Mouse (Mus musculus): ENCODE data around the gene Mst1. TPM values are rescaled to one million over a fixed set of nuclear protein-coding genes. Genes with fewer than 3 reads are reported as not detected.

The Mst1 gene
- polyA plus RNA-seq, 1 experiment from 2014 or later: 7.8 TPM

DNA sequence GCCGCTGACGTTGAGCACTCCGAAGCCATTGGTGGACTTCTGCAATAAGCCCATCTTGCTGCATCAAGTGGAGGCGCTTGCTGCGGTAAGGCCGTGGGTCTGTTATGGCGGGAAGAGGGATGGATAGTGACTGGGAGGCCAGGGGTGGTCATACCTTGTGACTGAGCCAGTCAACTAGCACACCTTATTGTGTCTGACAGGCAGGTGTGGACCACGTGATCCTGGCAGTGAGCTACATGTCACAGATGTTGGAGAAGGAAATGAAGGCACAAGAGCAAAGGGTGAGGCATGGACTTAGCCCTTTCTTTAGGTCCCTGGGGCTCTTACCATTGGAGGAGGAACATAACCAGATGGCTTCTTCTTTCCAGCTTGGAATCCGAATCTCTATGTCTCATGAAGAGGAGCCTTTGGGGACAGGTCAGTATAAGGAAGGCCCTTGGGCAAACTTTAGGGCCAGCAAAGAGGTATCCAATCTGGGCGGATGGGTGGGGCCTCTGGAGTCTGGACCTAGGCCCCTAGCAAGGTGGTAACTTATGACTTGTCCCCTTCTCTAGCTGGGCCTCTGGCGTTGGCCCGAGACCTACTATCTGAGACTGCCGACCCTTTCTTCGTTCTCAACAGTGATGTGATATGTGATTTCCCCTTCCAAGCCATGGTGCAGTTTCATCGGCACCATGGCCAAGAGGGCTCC lies 30.5 kb upstream of the Mst1 start:
- H3K4me1 ChIP-seq (ENCODE audit: control insufficient read depth, insufficient read depth, low read length): peaks cover 31% of the 10 kb centered on the region
- H3K4me3 ChIP-seq (replicated peaks; ENCODE audit: low read length): peak overlapping the region; percentile 91
- peak overlapping the region; percentile 88 for H3K4me2 ChIP-seq (ENCODE audit: low read depth, low read length)
- ATAC-seq (ENCODE audit: insufficient read depth, low FRiP score): peak; percentile 2; the same call in 1 of the 2 replicates
- WGBS: 41% methylated on average over 15 of the region's 15 CpGs
- H3K9ac ChIP-seq (ENCODE audit: low read length): peak overlapping the region; percentile 89
- peak overlapping the region; percentile 86 for H3K27ac ChIP-seq (ENCODE audit: low read length)
- H3K9me3 ChIP-seq (replicated peaks; ENCODE audit: control insufficient read depth, low read length): no peaks in the 10 kb centered on the region
- H3K36me3 ChIP-seq (ENCODE audit: control insufficient read depth, insufficient read depth, low read length): peaks cover 27% of the 10 kb centered on the region
- no peaks in the 10 kb centered on the region for H3K27me3 ChIP-seq (ENCODE audit: control insufficient read depth, insufficient read depth, low read length)

DNA sequence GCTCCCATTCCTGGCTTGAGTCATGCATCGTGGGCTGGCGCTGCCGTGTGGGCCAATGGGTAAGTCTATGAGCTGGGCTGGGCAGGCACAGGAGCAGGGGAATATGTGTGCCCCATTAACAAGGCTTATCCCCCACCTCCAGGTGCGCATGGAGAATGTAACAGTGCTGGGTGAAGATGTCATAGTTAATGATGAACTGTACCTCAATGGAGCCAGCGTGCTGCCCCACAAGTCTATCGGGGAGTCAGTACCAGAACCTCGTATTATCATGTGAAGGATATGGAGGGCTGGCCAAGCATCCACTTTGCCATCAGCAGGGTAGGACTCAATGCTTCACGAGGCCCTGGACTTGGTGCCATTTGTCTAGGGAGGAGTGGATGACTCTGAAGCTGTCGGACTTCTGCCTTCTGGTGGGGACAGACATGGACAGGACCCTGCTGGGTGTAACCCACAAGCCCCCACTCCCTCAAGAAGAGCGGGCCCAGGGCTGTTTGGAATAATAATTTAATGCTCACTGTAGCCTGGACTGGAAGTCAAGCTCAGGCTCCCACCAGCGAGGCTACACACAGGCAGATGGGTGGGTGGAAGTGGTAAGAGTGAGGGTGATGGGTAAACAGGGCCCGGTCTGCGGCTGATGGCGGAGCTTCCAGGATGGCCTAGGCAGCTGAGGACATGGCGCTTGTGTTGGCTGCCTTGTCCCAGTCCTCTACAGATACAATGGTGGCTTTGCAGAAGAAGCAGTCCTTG lies 28.9 kb upstream of the Mst1 start:
- no peak overlapping the region for H3K4me3 ChIP-seq (replicated peaks; ENCODE audit: low read length)
- no peak overlapping the region for H3K27ac ChIP-seq (ENCODE audit: low read length)
- no peak overlapping the region for H3K4me2 ChIP-seq (ENCODE audit: low read depth, low read length)
- H3K9ac ChIP-seq (ENCODE audit: low read length): no peak overlapping the region
- H3K36me3 ChIP-seq (ENCODE audit: control insufficient read depth, insufficient read depth, low read length): peaks cover 17% of the 10 kb centered on the region; the same call in 1 of the 2 replicates
- 93% methylated on average over 15 of the region's 15 CpGs for WGBS
- peaks cover 31% of the 10 kb centered on the region for H3K4me1 ChIP-seq (ENCODE audit: control insufficient read depth, insufficient read depth, low read length)
- no peaks in the 10 kb centered on the region for H3K9me3 ChIP-seq (replicated peaks; ENCODE audit: control insufficient read depth, low read length)
- no peak for ATAC-seq (ENCODE audit: insufficient read depth, low FRiP score)
- no peaks in the 10 kb centered on the region for H3K27me3 ChIP-seq (ENCODE audit: control insufficient read depth, insufficient read depth, low read length)

DNA sequence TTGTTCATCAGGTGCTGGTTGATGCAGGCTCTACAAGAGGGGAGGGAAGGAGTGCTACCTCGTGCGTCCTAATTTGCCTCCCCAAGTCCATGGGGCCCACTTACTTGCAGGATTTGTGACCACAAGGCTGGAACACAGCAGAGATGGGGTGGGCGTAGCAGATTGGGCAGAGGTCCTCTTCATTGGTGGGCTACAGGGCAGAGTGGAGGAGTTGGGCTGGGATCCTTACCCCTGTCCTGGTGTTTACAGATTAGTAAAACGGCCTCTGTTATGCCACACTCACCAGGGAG lies 28.4 kb upstream of the Mst1 start:
- no peaks in the 10 kb centered on the region for H3K27me3 ChIP-seq (ENCODE audit: control insufficient read depth, insufficient read depth, low read length)
- H3K4me2 ChIP-seq (ENCODE audit: low read depth, low read length): no peak overlapping the region
- 75% methylated on average over 4 of the region's 4 CpGs for WGBS
- ATAC-seq (ENCODE audit: insufficient read depth, low FRiP score): no peak
- H3K27ac ChIP-seq (ENCODE audit: low read length): no peak overlapping the region
- peaks cover 31% of the 10 kb centered on the region for H3K4me1 ChIP-seq (ENCODE audit: control insufficient read depth, insufficient read depth, low read length)
- peaks cover 17% of the 10 kb centered on the region; the same call in 1 of the 2 replicates for H3K36me3 ChIP-seq (ENCODE audit: control insufficient read depth, insufficient read depth, low read length)
- no peak overlapping the region for H3K4me3 ChIP-seq (replicated peaks; ENCODE audit: low read length)
- H3K9me3 ChIP-seq (replicated peaks; ENCODE audit: control insufficient read depth, low read length): no peaks in the 10 kb centered on the region
- peak overlapping the region; percentile 32; the same call in 1 of the 2 replicates for H3K9ac ChIP-seq (ENCODE audit: low read length)

GRCm38 (mm10) chr9:108052411-108052810 lies 27.8 kb upstream of the Mst1 start:
- WGBS: 69% methylated on average over 7 of the region's 7 CpGs
- Histone ChIP-seq H3K9ac (ENCODE audit: low read length) (peak overlapping the region; percentile 32; the same call in 1 of the 2 replicates), H3K4me2 (ENCODE audit: low read depth, low read length) (no peak overlapping the region), H3K9me3 (replicated peaks; ENCODE audit: control insufficient read depth, low read length) (no peaks in the 10 kb centered on the region), H3K27ac (ENCODE audit: low read length) (peak overlapping the region; percentile 46), H3K4me1 (ENCODE audit: control insufficient read depth, insufficient read depth, low read length) (peaks cover 31% of the 10 kb centered on the region), H3K36me3 (ENCODE audit: control insufficient read depth, insufficient read depth, low read length) (0 out of 2 replicates have a peak, but pooled peaks cover 15% of the 10 kb centered on the region), H3K4me3 (replicated peaks; ENCODE audit: low read length) (no peak overlapping the region), H3K27me3 (ENCODE audit: control insufficient read depth, insufficient read depth, low read length) (no peaks in the 10 kb centered on the region)
- ATAC-seq (ENCODE audit: insufficient read depth, low FRiP score): no peak

- WGBS: 51% methylated on average over 20 of the region's 20 CpGs
- ATAC-seq (ENCODE audit: insufficient read depth, low FRiP score): peak; percentile 69
- Histone ChIP-seq H3K27ac (ENCODE audit: low read length) (peak within 1 kb of the TSS; percentile 67), H3K4me3 (replicated peaks; ENCODE audit: low read length) (peak within 1 kb of the TSS; percentile 19; the same call in 1 of the 2 replicates), H3K36me3 (ENCODE audit: control insufficient read depth, insufficient read depth, low read length) (0 out of 2 replicates have a peak, but pooled peaks cover 15% of the 10 kb centered on the region), H3K27me3 (ENCODE audit: control insufficient read depth, insufficient read depth, low read length) (no peaks in the 10 kb centered on the region), H3K9me3 (replicated peaks; ENCODE audit: control insufficient read depth, low read length) (no peaks in the 10 kb centered on the region), H3K4me1 (ENCODE audit: control insufficient read depth, insufficient read depth, low read length) (peaks cover 26% of the 10 kb centered on the region), H3K9ac (ENCODE audit: low read length) (peak within 1 kb of the TSS; percentile 60), H3K4me2 (ENCODE audit: low read depth, low read length) (peak within 1 kb of the TSS; percentile 53)
Measured at GRCm38 (mm10) chr9:108052885-108053664, 27.2 kb upstream of the Mst1 start, which contains the start of gene Amigo3. Gene Amigo3 (plus strand): TSS chr9:108053159.

GRCm38 (mm10) chr9:108053665-108054225 lies 26.5 kb upstream of the Mst1 start:
- no peak for ATAC-seq (ENCODE audit: insufficient read depth, low FRiP score)
- Histone ChIP-seq H3K27ac (ENCODE audit: low read length) (peak overlapping the region; percentile 67), H3K27me3 (ENCODE audit: control insufficient read depth, insufficient read depth, low read length) (no peaks in the 10 kb centered on the region), H3K9ac (ENCODE audit: low read length) (peak overlapping the region; percentile 60; the same call in 1 of the 2 replicates), H3K36me3 (ENCODE audit: control insufficient read depth, insufficient read depth, low read length) (peaks cover 16% of the 10 kb centered on the region; the same call in 1 of the 2 replicates), H3K9me3 (replicated peaks; ENCODE audit: control insufficient read depth, low read length) (no peaks in the 10 kb centered on the region), H3K4me1 (ENCODE audit: control insufficient read depth, insufficient read depth, low read length) (peaks cover 22% of the 10 kb centered on the region), H3K4me3 (replicated peaks; ENCODE audit: low read length) (no peak overlapping the region), H3K4me2 (ENCODE audit: low read depth, low read length) (no peak overlapping the region)
- 86% methylated on average over 15 of the region's 15 CpGs for WGBS

DNA sequence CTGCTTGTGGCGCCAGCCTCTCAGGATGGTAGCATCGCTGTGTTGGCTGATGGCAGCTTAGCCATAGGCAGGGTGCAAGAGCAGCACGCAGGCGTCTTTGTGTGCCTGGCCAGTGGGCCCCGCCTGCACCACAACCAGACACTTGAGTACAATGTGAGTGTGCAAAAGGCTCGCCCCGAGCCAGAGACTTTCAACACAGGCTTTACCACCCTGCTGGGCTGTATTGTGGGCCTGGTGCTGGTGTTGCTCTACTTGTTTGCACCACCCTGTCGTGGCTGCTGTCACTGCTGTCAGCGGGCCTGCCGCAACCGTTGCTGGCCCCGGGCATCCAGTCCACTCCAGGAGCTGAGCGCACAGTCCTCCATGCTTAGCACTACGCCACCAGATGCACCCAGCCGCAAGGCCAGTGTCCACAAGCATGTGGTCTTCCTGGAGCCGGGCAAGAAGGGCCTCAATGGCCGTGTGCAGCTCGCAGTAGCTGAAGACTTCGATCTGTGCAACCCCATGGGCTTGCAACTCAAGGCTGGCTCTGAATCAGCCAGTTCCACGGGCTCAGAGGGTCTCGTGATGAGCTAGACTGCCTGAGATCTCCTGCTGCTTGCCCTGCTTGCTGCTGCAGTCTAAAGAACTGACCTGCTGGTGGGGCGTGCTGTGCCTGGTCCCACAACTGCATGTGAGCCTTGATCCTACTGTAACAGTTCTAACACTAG lies 25.8 kb upstream of the Mst1 start:
- Histone ChIP-seq H3K27me3 (ENCODE audit: control insufficient read depth, insufficient read depth, low read length) (no peaks in the 10 kb centered on the region), H3K9ac (ENCODE audit: low read length) (no peak overlapping the region; the same call in 1 of the 2 replicates), H3K9me3 (replicated peaks; ENCODE audit: control insufficient read depth, low read length) (no peaks in the 10 kb centered on the region), H3K4me3 (replicated peaks; ENCODE audit: low read length) (no peak overlapping the region), H3K4me1 (ENCODE audit: control insufficient read depth, insufficient read depth, low read length) (peaks cover 21% of the 10 kb centered on the region), H3K36me3 (ENCODE audit: control insufficient read depth, insufficient read depth, low read length) (peaks cover 21% of the 10 kb centered on the region), H3K27ac (ENCODE audit: low read length) (0 out of 2 replicates have a peak overlapping the region, but pooled peaks have one; percentile 1), H3K4me2 (ENCODE audit: low read depth, low read length) (no peak overlapping the region)
- 88% methylated on average over 22 of the region's 22 CpGs for WGBS
- ATAC-seq (ENCODE audit: insufficient read depth, low FRiP score): no peak

DNA sequence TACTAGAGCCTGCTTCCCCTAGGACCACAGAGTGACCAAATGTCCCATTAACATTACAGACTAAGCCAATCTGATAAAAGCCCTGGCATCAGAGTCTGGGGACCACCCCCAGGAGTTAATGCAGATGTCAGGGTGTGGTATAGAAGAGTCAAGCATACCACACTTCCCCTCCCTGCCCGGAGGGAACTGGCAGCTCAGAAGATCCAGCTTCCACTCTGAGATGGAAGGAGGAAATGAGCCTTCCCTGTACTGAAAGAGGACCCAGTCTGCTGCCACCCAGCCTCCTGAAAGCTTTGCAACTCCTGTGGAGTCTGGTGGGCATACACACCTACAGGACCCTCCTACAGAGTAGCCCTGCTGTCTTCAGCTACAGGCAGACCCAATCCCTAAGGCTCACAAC lies 25.2 kb upstream of the Mst1 start:
- Histone ChIP-seq H3K9me3 (replicated peaks; ENCODE audit: control insufficient read depth, low read length) (no peaks in the 10 kb centered on the region), H3K4me3 (replicated peaks; ENCODE audit: low read length) (no peak overlapping the region), H3K4me1 (ENCODE audit: control insufficient read depth, insufficient read depth, low read length) (peaks cover 15% of the 10 kb centered on the region), H3K27ac (ENCODE audit: low read length) (no peak overlapping the region), H3K36me3 (ENCODE audit: control insufficient read depth, insufficient read depth, low read length) (peaks cover 24% of the 10 kb centered on the region), H3K9ac (ENCODE audit: low read length) (0 out of 2 replicates have a peak overlapping the region, but pooled peaks have one; percentile 38), H3K4me2 (ENCODE audit: low read depth, low read length) (no peak overlapping the region), H3K27me3 (ENCODE audit: control insufficient read depth, insufficient read depth, low read length) (no peaks in the 10 kb centered on the region)
- WGBS: 74% methylated on average over 1 of the region's 1 CpGs
- no peak for ATAC-seq (ENCODE audit: insufficient read depth, low FRiP score)

All from stomach, embryonic 16.5 days (tissue).